Mouse (Mus musculus) left cerebral cortex, adult 2 months (tissue): ENCODE measurements at regions not wholly inside any gene's neighbourhood (a gene's known extent, or its start where the extent isn't known, plus 50 kb on each side); places are given as distances from the start of the nearest gene placed in this dataset.

Experiments
- DNase-seq, 2 experiments: peaks; one replicate each; pipeline ENCODE4 v3.0.0; 2021 to 2022; ENCODE audit warnings: low spot score in 2 of 2, mixed read lengths in 1 of 2; ENCODE audit errors: extremely low spot score in 1 of 2
- H3K27ac ChIP-seq: fragments of 200-600 bp; 2 replicates; pipeline ENCODE4 v1.8.1; 2022
- H3K4me3 ChIP-seq: fragments of 200-600 bp; 2 replicates; pipeline ENCODE4 v1.8.1; 2022
- CTCF ChIP-seq: fragments of 200-600 bp; IDR thresholded peaks from 2 replicates; pipeline ENCODE4 v1.8.1; 2022; ENCODE audit warnings: antibody characterized with exemption, mild to moderate bottlenecking, moderate library complexity
- intact Hi-C: fragments of 180-260 bp; cut with DNase I; formaldehyde crosslinking; loops from one replicate; pipeline ENCODE4 v1.15.1; 2025
- microRNA-seq, 2 experiments: library from miRNA; unstranded; fragments of <30 nt; microRNA quantifications; one replicate each; pipeline ENCODE4 v1.2.0; 2021

DNA sequence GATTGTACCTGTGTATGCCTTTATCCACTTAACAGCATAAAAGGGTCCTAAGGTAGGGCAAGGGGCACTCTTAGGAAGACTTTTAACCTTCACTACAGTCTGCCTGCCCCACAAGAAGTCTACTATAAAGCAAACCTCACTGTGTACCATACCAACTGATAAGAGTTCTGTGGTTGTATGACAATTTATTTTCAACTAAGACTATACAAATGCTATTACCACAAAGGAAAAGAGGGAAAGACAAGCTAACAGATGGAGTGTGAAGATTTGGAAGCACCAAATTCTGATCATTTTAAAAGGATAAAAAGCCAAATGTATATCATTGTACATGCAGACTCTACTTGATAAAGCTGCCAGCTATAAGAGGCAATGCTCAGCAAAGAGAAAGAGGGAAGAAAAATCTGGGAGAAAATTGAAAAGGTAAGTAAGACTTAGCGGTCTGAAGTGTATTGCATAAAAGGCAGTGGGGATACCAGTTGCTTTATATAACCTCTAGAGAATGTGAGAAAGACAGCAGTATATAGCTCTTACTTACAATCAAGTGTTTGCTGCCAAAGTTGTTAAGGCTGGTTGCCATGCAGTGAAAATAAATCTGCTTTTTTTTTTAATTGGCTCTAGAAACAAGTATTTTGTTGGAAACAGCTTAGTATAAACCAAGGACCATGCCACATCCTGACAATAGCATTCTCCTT is 328.8 kb downstream of the Tex13c3 start:
- TF ChIP-seq CTCF: no peak
- DNase-seq: no peak
- H3K4me3 ChIP-seq: no peak overlapping the region
- intact Hi-C loops: loop anchor here (10.0 kb wide), 1 partner anchor 268 kb away; no protein-coding TSS in a partner anchor
- H3K27ac ChIP-seq: no peak overlapping the region

DNA sequence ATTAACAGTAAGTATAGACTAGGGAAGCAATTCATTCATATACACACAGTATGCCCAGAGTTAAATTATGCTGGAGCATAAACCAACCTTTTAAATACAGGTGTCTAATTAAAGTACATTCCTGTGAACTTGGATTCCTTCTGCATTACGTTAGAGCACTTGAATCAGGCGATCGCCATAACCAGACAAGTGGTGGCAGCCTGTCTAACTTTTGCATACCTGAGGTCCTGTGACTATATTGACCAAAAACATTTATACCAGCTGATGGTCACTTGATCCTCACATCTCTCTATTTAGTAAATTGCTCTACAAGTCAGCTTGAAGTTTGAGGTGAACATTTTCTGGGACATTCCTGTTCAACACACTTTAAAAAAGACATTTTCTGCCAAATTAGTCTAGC is 330.5 kb downstream of the Tex13c3 start:
- intact Hi-C loops: loop anchor here (10.0 kb wide), 1 partner anchor 266 kb away; no protein-coding TSS in a partner anchor
- H3K4me3 ChIP-seq: no peak overlapping the region
- no peak for TF ChIP-seq CTCF
- DNase-seq: no peak
- H3K27ac ChIP-seq: no peak overlapping the region

- no peak for DNase-seq
- no peak overlapping the region for H3K4me3 ChIP-seq
- no peak overlapping the region for H3K27ac ChIP-seq
- intact Hi-C loops: no loop called here
- no peak for TF ChIP-seq CTCF
Observed at GRCm38 (mm10) chrX:19148672-19149071, 332.4 kb downstream of the Tex13c3 start.

- H3K4me3 ChIP-seq: no peak overlapping the region
- no peak for TF ChIP-seq CTCF
Observed at GRCm38 (mm10) chrX:19148251-19148650, 332.9 kb downstream of the Tex13c3 start.

GRCm38 (mm10) chrX:19112753-19113152 is 368.4 kb downstream of the Tex13c3 start:
- TF ChIP-seq CTCF: no peak
- Histone ChIP-seq H3K27ac (no peak overlapping the region), H3K4me3 (no peak overlapping the region)
- intact Hi-C loops: no loop called here
- no peak for DNase-seq

More at GRCm38 (mm10) chrX:19148251-19148650, 332.9 kb downstream of the Tex13c3 start:
- H3K27ac ChIP-seq: no peak overlapping the region
- intact Hi-C loops: no loop called here
- DNase-seq: no peak

DNA sequence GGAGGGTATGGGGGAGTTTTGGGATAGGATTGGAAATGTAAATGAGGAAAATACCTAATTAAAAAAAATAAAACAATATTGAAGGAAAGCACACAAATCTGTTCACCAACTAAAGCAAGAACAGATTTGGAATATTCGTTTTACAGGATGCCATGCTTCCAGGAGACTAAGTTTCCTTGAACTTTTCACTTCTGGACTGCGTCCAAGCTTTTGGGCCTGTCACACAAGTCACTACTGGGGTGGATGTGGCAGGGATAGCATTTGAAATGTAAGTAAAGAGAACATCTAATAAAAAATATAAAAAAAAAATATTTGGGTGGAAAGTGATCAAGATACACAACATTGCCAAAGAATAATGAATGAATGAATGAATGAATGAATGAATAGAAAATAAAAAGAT is 378.2 kb downstream of the Tex13c3 start:
- no peak overlapping the region for H3K27ac ChIP-seq
- DNase-seq: no peak
- intact Hi-C loops: no loop called here
- no peak for TF ChIP-seq CTCF
- H3K4me3 ChIP-seq: no peak overlapping the region

DNA sequence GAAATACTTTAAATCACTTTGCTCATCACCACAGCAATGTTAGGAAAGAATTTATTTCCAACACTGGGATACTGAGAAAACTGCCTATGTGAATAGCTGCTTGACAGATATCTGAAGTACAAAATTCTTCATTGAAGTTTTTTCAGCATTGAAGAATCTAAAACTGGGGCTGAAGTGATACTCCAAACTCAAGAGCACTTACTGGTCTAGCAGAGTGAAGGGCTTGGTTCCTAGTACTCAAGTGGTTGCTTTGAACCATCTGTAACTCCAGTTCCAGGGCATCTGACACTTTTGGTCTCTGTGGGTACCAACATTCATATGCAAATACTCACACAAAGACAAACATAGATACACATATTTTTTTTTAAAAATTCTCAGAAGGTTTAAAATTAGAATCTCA is 385.2 kb downstream of the Tex13c3 start:
- no peak overlapping the region for H3K27ac ChIP-seq
- no peak for TF ChIP-seq CTCF
- intact Hi-C loops: no loop called here
- no peak overlapping the region for H3K4me3 ChIP-seq
- DNase-seq: no peak

DNA sequence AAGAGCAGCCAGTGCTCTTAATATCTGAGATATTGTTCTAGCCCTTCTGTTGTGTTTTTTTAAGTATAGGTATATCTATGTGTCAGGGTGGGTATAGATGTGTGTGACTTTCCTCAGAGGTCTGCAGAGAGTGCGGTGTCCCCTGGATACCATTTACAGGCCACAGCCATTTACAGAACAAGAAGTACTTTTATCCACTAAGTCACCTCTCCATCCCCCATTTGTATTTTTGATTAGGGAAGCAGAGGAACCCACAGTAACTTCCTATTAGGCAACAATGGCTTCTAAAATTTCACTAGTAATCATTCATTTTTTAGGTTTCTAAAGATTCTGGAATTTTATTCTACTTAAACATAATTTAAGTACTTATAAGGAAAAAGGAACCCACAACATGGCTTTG is 396.7 kb downstream of the Tex13c3 start:
- no peak overlapping the region for H3K4me3 ChIP-seq
- intact Hi-C loops: no loop called here
- no peak for TF ChIP-seq CTCF
- no peak for DNase-seq
- no peak overlapping the region for H3K27ac ChIP-seq

- intact Hi-C loops: no loop called here
- DNase-seq: no peak
- no peak overlapping the region for H3K4me3 ChIP-seq
- H3K27ac ChIP-seq: no peak overlapping the region
- TF ChIP-seq CTCF: no peak
Observed at GRCm38 (mm10) chrX:19080021-19080420, 401.1 kb downstream of the Tex13c3 start.

Small RNA genes lying in the stretch of these regions (microRNA-seq; reads per million reads assigned to microRNA genes)
- gene Mir221: 3,994 to 8,604 reads per million in 2 experiments
- gene Mir222: 1,077 to 1,098 reads per million in 2 experiments
